Mouse (Mus musculus) embryonic fibroblast, embryonic 13.5 days (primary cell): ENCODE data around the gene Fbxl18.

Experiments used
- CTCF ChIP-seq: IDR thresholded peaks from 2 replicates; pipeline ENCODE4 v1.5.1; 2011; ENCODE audit warnings: mild to moderate bottlenecking, control low read depth, low read length, moderate library complexity, borderline replicate concordance; ENCODE audit not compliant: insufficient read depth
- POLR2A ChIP-seq: IDR thresholded peaks from 2 replicates; pipeline ENCODE4 v1.6.1; 2011; ENCODE audit warnings: low read depth, mild to moderate bottlenecking, control low read depth, low read length, moderate library complexity

GRCm38 (mm10) chr5:142926204-142926939 is 31.2 kb upstream of the Fbxl18 start:
- TF ChIP-seq CTCF (no peak), POLR2A (no peak)
